Mouse (Mus musculus) left cerebral cortex, adult 2 months (tissue): ENCODE data around the gene Drc3. TPM values are rescaled to one million over a fixed set of nuclear protein-coding genes. Genes with fewer than 3 reads are reported as not detected.
A peak's percentile ranks its signal among the peaks of the same experiment; 100 is the strongest.

Source experiments
- DNase-seq, 2 experiments: peaks; one replicate each; pipeline ENCODE4 v3.0.0; 2021 to 2022; ENCODE audit warnings: low spot score in 2 of 2, mixed read lengths in 1 of 2; ENCODE audit errors: extremely low spot score in 1 of 2
- H3K27ac ChIP-seq: fragments of 200-600 bp; 2 replicates; pipeline ENCODE4 v1.8.1; 2022
- H3K4me3 ChIP-seq: fragments of 200-600 bp; 2 replicates; pipeline ENCODE4 v1.8.1; 2022
- CTCF ChIP-seq: fragments of 200-600 bp; IDR thresholded peaks from 2 replicates; pipeline ENCODE4 v1.8.1; 2022; ENCODE audit warnings: antibody characterized with exemption, mild to moderate bottlenecking, moderate library complexity
- intact Hi-C: fragments of 180-260 bp; cut with DNase I; formaldehyde crosslinking; loops from one replicate; pipeline ENCODE4 v1.15.1; 2025
- total RNA-seq, 2 experiments: library from RNA; stranded (reverse); gene quantifications; 2 replicates each; pipeline ENCODE4 v1.2.3; 2021

The Drc3 gene
- total RNA-seq, 2 experiments from 2014 or later = 11.7 to 12.5 TPM

DNA sequence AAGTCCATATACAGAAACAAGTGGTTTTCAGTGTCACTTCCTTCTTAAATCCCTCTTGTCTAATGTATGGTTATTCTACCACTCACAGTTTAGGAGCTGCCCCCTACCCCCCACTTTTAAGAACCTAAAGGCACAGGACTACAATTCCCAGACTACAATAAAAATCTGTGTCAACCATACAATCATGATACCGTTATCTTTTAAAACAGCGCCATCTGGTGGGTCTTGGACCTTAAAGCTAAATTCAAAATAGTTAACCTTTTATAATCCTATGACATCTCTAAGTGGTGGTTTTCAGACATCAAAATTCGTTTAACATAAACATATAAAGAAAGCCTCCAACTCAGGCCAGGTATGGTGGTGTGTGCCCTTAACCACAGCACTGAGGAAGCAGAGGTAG, 59.0 kb downstream of the Drc3 start:
- TF ChIP-seq CTCF = peak; percentile 80
- Histone ChIP-seq H3K4me3 (no peak overlapping the region), H3K27ac (no peak overlapping the region)
- peak; percentile 50 to 56 for DNase-seq
- intact Hi-C loops = loop anchor here (2.0 to 5.0 kb wide), 4 partner anchors 59 to 211 kb away; partner anchors contain the start of genes Drc3 and Tom1l2

DNA sequence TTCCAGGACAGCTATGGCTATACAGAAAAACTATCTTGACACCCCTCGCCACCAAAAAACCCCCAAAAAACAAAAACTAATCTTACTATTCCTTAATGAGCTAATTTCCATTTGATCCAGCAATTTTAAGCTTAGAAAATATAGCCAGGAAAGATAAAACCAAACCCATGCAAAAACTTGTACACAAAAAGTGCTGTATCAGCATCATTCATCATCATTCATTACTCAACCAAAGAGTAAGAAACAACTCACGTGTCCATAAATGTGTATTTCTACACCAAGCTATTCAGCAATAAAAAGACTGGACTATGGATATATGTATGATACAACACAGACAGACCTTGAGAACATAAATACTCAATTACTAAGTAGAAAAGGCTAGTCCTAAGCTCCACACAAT, 59.8 kb downstream of the Drc3 start:
- no peak for DNase-seq
- no peak for TF ChIP-seq CTCF
- H3K4me3 ChIP-seq = no peak overlapping the region
- no peak overlapping the region for H3K27ac ChIP-seq
- intact Hi-C loops = loop anchor here (2.0 to 5.0 kb wide), 4 partner anchors 60 to 212 kb away; partner anchors contain the start of genes Drc3 and Tom1l2

DNA sequence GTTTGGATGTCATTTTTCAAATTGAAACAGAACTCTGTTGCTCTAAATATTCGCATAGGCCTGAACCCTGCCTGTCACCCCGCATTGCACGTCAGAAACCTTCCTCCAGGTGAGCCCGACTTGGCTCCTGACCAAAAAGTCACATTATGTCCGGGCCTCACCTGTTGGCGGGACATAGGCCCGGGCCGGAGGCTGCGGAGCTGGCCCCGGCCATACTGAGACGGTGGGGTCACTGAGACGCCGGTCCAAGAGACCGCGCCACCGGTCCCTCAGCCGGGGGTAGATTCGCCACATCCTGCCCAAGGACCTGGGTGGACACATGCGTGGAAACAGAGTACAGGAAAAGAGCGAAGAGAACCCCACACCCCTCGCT, 63.4 kb downstream of the Drc3 start:
- DNase-seq = no peak
- no peak for TF ChIP-seq CTCF
- intact Hi-C loops = loop anchor here (2.0 to 5.0 kb wide), 2 partner anchors 120 to 309 kb away; partner anchors contain the start of genes Alkbh5 and Rai1
- Histone ChIP-seq H3K4me3 (peak overlapping the region; percentile 96), H3K27ac (peak overlapping the region; percentile 69)

DNA sequence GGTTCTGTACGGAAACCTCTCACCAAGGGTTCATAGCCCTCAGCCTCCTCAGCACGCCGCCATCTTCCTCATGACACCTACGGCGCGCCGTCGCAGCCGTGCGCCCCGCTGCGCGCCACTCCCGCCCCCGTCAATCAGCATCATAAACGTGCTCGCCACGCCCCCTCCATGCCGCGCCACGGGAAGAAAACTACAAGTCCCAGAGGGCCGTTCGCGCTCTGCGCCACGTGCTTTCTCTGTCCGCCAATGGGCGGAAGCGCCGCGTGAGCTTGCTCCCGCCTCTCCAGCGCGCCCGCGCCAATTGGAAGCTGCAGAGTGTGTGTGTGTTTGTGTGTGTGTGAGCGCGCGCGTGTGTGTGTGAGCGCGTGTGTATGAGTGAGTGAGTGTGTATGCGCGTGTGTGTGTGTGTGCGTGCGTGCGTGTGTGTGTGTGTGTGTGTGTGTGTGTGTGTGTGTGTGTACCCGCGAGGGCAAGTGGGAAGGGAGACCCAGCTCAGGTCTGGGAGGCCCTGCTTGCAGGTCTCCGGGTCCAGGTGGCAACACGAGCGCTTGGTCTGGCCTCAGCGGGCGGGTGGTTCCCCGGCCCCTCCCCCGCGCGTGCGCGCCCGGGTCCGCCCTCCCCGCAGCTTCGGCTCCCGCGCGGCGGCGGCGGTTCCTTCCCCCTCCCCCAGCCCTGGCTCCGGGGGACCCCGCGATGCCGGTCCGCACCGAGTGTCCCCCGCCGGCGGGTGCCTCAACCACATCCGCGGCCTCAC, 64.0 kb downstream of the Drc3 start, which contains the start of gene Gid4:
Gene Gid4 (plus strand): TSS at position 183 of the 754 bp plus-strand sequence.
- Histone ChIP-seq H3K27ac (peak within 1 kb of the TSS; percentile 86), H3K4me3 (peak within 1 kb of the TSS; percentile 96)
- TF ChIP-seq CTCF = no peak
- peak; percentile 99 for DNase-seq
- intact Hi-C loops = loop anchor here (2.0 to 5.0 kb wide), 2 partner anchors 120 to 310 kb away; partner anchors contain the start of genes Alkbh5 and Rai1

DNA sequence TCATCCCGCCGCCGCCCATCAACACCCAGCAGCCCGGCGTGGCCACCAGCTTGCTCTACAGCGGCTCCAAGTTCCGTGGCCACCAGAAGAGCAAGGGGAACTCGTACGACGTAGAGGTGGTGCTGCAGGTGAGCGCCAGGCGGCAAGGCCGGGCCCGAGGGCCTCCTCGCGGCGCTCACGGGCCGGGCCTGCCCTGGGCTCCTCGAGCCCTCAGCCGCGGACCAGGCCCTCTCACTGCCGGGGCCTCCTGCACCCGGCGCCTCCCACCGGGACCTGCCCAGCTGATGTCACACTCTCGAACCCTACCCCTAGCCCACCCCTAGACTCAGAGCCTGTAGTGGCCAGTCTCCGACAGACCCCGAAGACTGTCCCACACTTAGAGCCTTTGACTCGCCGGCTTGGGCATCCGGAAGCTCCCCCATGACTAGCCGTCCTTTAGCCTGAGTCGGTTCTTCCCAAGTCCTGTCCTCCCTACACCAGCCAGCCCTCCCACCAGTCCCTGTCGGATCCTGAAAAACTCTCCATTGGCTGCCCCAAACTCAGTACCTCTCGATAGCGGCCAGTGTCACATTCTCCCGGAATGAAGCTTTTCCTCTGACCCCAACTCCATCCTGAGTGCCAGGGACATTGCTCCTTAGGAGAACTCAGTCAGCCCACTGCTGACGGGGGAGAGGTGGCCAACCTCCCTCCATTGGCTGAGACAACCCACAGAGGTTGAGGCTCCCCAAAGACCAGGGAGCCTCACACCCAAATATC, 64.8 kb downstream of the Drc3 start, which contains the start of gene Atpaf2:
Gene Atpaf2 (minus strand): TSS at position 741 of the 756 bp plus-strand sequence.
- intact Hi-C loops = loop anchor here (2.0 to 5.0 kb wide), 2 partner anchors 119 to 311 kb away; partner anchors contain the start of genes Alkbh5 and Rai1
- DNase-seq = peak in 1 of 2 experiments; percentile 23
- Histone ChIP-seq H3K27ac (peak within 1 kb of the TSS; percentile 86), H3K4me3 (peak within 1 kb of the TSS; percentile 96)
- no peak for TF ChIP-seq CTCF

DNA sequence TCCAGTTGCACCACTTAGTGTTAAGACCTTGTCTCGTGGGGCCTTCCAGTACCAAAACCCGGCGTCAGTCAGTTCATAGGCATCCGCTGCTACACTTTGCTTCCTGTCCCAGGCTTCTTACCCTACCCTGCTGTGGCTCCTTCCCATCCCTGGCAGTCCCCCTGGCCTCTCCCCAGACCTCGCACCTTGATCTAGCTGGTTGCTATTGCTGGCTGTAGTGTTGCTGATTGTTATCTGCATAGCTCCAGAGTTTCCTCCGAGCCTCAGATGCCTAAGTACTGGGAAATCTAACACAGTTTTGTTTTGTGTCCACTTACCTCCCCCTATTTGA, 65.3 kb downstream of the Drc3 start:
- no peak for DNase-seq
- Histone ChIP-seq H3K27ac (no peak overlapping the region), H3K4me3 (peak overlapping the region; percentile 96)
- TF ChIP-seq CTCF = no peak
- intact Hi-C loops = loop anchor here (5.0 kb wide), 1 partner anchor 311 kb away; the partner anchor contains the start of gene Rai1

- no peak overlapping the region for H3K27ac ChIP-seq
- TF ChIP-seq CTCF = no peak; the same call in 1 of the 2 replicates
- no peak overlapping the region for H3K4me3 ChIP-seq
- intact Hi-C loops = no loop called here
- DNase-seq = no peak
These were observed 69.0 kb downstream of the Drc3 start for GRCm38 (mm10) chr11:60422046-60422668.

- no peak for TF ChIP-seq CTCF
- intact Hi-C loops = no loop called here
- H3K27ac ChIP-seq = no peak overlapping the region
- H3K4me3 ChIP-seq = no peak overlapping the region
- no peak for DNase-seq
These were observed 69.9 kb downstream of the Drc3 start for GRCm38 (mm10) chr11:60423006-60423405.

- no peak for DNase-seq
- no peak for TF ChIP-seq CTCF
- H3K4me3 ChIP-seq = no peak overlapping the region
- intact Hi-C loops = no loop called here
- no peak overlapping the region for H3K27ac ChIP-seq
These were observed 73.3 kb downstream of the Drc3 start for GRCm38 (mm10) chr11:60426417-60426816.

GRCm38 (mm10) chr11:60427628-60428027, 74.5 kb downstream of the Drc3 start:
- H3K27ac ChIP-seq = no peak overlapping the region
- no peak overlapping the region for H3K4me3 ChIP-seq
- DNase-seq = no peak
- intact Hi-C loops = no loop called here
- no peak for TF ChIP-seq CTCF

DNA sequence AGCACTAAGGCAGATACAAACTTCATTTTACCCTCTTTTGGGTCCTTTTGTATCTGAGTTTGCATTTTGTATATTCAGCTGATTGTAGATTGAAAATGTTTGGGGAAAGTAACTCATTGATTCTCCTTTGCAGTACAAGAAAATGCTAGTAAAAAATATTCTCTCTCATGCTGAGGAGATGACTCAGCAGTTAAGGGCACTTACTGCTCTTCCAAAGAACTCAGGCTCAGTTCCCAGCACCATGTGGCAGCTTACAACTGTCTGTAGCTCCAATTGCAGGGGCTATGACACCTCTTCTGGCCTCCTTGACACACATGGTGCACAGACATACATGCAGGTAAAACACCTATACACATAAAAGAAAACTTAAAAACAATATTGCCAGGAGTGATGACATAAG, 80.4 kb downstream of the Drc3 start:
- Histone ChIP-seq H3K27ac (no peak overlapping the region), H3K4me3 (no peak overlapping the region)
- TF ChIP-seq CTCF = no peak
- DNase-seq = no peak
- intact Hi-C loops = no loop called here
